Mouse (Mus musculus): ENCODE results near the gene 1700016K19Rik. TPM values are rescaled to one million over a fixed set of nuclear protein-coding genes. Genes with fewer than 3 reads are reported as not detected.

Gene 1700016K19Rik
- total RNA-seq, 2 experiments from 2014 or later: not detected

- DNase-seq: no peak
These were observed 35.5 kb downstream of the 1700016K19Rik start for GRCm38 (mm10) chr11:76035182-76035581.

GRCm38 (mm10) chr11:76037581-76038294, 38.0 kb downstream of the 1700016K19Rik start:
- DNase-seq: peak; percentile 17

DNA sequence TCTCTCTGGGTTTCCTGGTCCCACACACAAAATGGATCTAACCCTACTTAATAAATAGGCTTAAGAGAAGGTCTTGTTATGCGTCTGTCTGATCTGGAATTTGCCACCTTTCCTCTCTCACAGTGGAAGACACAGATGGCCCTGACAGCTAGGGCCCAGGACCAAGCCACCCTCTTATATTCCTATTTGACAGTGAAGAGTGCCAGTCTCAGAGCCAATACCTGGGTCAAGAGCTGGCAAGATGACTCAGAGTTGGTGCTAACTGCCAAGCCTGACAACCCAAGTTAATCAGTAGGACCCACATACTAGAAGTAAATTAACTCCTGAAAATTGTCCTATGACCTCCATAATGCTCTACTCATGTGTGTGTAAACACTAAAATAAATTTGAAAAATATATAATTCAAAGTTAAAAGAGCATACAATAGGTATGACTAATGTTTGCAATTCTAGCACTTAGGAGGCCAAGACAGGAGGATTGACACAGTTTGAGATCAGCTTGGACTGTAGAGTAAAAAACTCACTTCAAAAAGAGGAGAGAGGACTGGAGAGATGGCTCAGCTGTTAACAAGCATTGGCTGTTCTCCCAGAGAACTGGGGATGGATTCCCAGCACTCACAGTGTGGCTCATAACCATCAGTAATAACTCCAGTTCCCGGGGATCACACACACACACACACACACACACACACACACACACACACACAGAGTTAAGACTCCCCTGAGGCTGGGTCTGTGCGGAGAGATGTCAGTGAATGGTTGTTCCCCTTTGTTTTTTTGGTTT, 39.8 kb downstream of the 1700016K19Rik start:
- no peak for DNase-seq

GRCm38 (mm10) chr11:76040106-76040505, 40.4 kb downstream of the 1700016K19Rik start:
- DNase-seq: no peak

DNA sequence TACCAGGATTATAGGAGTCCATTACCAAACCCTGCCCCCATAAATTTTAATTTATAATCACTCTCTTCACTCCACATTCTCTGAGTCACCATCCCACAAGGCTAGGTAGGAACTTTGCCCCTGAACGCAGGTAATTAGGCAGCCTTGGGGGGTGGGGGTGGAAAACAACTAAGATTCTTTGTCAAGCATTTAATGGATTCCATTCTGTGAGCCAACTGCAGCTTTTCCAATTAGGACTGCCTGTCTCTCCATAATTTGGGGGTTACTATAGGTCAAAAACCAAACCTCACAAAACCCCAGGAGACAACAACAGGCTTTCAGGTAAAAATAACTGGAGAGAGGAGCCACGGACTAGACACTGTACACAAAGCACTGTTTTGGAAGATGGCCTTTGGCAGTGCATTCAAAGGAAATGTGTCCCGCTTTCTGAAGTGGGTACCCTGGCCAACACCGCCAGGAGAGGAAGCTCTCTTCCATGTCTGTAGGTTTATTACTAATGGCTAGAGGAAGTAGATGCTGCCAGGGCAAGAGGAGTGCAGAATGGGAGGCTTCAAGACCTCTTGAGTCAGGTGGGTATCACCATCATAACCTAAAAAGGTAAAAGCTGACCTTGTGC, 41.2 kb downstream of the 1700016K19Rik start:
- DNase-seq: no peak

- DNase-seq: peak; percentile 33
These were observed 42.4 kb downstream of the 1700016K19Rik start for GRCm38 (mm10) chr11:76042041-76042638.

GRCm38 (mm10) chr11:76042882-76043281, 43.2 kb downstream of the 1700016K19Rik start:
- DNase-seq: peak; percentile 60

- DNase-seq: no peak
These were observed 44.8 kb downstream of the 1700016K19Rik start for GRCm38 (mm10) chr11:76044468-76044867.

DNA sequence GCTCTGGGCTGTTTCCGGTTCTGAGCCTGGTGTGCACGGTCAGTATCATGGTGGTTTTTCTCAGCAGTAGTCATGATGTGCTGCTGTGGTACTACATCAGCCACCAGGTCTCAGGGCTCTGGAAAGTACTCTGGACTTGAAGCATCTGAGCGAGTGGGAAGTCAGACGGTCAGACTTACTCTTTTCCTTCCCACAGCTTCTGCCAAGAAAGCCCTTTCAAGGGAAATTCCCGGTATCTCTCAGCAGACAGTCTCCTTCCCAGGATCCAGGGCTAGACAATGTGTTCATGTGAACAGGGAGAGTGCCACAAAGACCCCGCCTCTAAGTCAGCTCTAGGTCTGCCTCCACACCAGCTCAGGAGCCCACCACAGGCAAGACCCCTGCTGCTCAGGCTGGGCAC, 45.7 kb downstream of the 1700016K19Rik start:
- DNase-seq: peak; percentile 22

DNA sequence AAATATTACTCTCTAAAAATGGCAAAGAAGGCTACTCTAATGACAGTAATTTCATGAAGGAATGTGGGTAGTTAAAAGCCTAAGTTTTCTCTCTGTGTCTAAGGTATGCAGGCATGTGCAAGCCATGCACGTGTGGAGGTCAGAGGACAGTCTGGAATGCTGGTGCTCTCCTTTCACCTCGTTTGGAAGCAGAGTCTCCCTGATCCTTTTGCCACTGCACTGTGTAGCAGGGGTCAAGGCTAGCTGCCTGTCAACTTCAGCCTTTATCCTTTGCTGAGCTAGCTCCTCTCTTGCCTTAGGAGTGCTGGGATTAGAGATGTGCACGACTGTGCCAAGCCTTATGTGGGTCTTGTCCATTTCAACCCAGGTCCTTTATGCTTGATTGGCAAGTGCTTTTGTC, 50.8 kb downstream of the 1700016K19Rik start:
- no peak for DNase-seq

GRCm38 (mm10) chr11:76050967-76051512, 51.3 kb downstream of the 1700016K19Rik start:
- DNase-seq: no peak

DNA sequence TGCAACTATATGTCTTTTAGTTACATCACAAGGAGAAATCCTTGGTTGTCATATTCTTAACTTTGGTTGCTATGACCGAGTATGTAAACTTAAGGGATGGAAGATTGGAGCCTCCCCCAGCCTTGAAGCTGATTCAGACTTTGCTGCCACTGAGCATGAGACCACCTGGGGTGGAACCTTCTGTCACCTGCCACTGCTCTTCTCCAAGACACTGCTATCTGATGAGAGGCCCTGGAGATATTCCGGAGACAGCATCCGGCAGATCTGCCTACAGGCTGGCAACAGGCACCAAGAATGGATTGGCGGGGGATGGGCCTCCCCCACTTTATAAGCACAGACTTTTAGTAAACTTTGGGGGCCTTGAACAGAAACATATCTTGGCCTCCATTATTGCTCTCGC, 52.8 kb downstream of the 1700016K19Rik start:
- DNase-seq: no peak

Other genes with a start within 250 kb of the 1700016K19Rik start
- under 1 TPM; 0.33 to 0.47 TPM for gene Doc2b, start 203.9 kb upstream of the 1700016K19Rik start, total RNA-seq (2021)
- gene Rph3al, start 61.5 kb upstream of the 1700016K19Rik start, total RNA-seq (2021): 10 to 100 TPM; 26.2 to 26.7 TPM
- gene Rflnb, start 27.9 kb downstream of the 1700016K19Rik start, total RNA-seq (2021): 10 to 100 TPM; 37.3 to 42.1 TPM
- 10 to 100 TPM; 30.8 to 31.4 TPM for gene Vps53, start 179.7 kb downstream of the 1700016K19Rik start, total RNA-seq (2021)
- gene Fam57a, start 179.8 kb downstream of the 1700016K19Rik start, total RNA-seq (2021): 10 to 100 TPM in 1 of 2 experiments, 1 to 10 TPM in 1; 9.0 to 10.6 TPM
- gene Dbil5, start 217.7 kb downstream of the 1700016K19Rik start, total RNA-seq (2021): under 1 TPM in 1 of 2 experiments, not detected in 1; 0.50 TPM
- gene Gemin4, start 217.8 kb downstream of the 1700016K19Rik start, total RNA-seq (2021): 1 to 10 TPM; 5.3 to 6.6 TPM
- 10 to 100 TPM; 17.8 to 18.4 TPM for gene Mrm3, start 243.8 kb downstream of the 1700016K19Rik start, total RNA-seq (2021)
- gene Glod4, start 243.8 kb downstream of the 1700016K19Rik start, total RNA-seq (2021): 10 to 100 TPM; 54.1 to 57.5 TPM